Mouse (Mus musculus): Measurements from ENCODE around the gene Palld. TPM values are rescaled to one million over a fixed set of nuclear protein-coding genes. Genes with fewer than 3 reads are reported as not detected.

Palld gene
- polyA plus RNA-seq, 1 experiment from 2014 or later = 57.9 TPM

DNA sequence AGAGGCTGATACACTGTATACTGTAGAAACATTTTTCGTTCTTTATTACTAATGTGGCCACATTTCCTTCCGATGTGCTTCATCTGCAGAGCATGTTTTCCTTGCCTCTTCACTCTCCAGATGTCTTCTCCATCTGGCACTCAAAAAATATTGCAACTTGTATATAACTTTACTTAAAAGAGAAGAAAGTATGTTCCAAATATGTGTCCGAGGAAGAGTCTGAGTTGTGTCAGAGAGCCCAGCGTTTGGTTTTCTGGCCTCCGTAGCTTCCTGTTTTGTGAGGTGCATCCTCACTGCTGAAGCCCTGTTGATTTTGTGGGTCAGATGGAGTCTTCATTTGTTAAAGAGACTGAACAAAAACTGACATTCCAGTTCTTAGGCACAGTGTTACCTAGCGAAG lies 238.3 kb downstream of the Palld start:
- H3K27me3 ChIP-seq = no peaks in the 10 kb centered on the region
- no peak overlapping the region for H3K4me2 ChIP-seq (replicated peaks)
- H3K9ac ChIP-seq (replicated peaks) = no peak overlapping the region
- no peak overlapping the region for H3K27ac ChIP-seq (replicated peaks)
- H3K4me1 ChIP-seq = peaks cover 11% of the 10 kb centered on the region
- no peak overlapping the region for H3K4me3 ChIP-seq
- no peaks in the 10 kb centered on the region for H3K36me3 ChIP-seq
- 96% methylated on average over 6 of the region's 6 CpGs for WGBS
- ATAC-seq (ENCODE audit: low FRiP score, low read depth) = no peak
- H3K9me3 ChIP-seq = no peaks in the 10 kb centered on the region

DNA sequence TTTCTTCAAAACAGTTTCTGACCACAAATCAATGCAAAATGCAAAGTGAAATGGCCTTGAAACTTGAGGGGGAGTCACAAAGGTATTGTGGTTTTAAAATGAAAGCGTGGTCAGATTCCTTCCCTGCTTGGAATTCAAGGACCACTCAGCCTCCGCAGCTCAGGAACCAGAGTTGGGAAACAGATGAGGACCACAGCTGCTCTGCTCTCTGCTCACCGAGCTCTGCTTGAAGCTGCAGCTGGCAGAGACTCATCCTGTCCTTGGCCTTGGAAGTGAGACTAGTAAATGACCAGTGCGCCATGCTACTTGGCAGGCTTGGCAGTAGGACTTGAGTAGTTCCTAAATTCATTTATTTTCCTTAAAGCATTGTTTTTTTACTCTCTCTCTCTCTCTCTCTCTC lies 239.7 kb downstream of the Palld start:
- H3K27ac ChIP-seq (replicated peaks) = no peak overlapping the region

DNA sequence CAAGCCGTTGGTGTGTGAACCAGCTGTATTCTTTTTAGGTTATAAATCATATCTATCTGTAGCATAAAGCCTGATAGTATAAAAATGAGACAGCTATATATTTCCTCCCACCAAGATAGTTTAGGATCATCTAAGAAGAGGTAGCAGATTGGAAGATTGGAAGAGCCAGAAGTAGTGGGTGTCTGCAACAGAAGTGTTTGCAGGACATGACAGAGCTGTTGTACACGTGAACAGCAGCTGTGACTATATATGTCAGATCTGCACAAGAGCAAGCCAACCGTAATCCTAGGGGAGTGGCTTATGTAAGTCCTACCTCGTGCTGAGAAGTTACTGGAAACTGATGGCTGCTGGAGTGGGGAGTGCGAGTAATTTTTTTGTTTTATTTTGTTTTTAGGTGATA lies 240.9 kb downstream of the Palld start:
- Histone ChIP-seq H3K9me3 (no peaks in the 10 kb centered on the region), H3K36me3 (no peaks in the 10 kb centered on the region), H3K9ac (replicated peaks) (no peak overlapping the region), H3K4me2 (replicated peaks) (no peak overlapping the region), H3K4me3 (no peak overlapping the region), H3K27me3 (no peaks in the 10 kb centered on the region), H3K27ac (replicated peaks) (no peak overlapping the region), H3K4me1 (peaks cover under 1% of the 10 kb centered on the region; the same call in 1 of the 2 replicates)
- ATAC-seq (ENCODE audit: low FRiP score, low read depth) = no peak
- WGBS = 92% methylated on average over 5 of the region's 5 CpGs

More for the DNA sequence above, 239.7 kb downstream of the Palld start:
- Histone ChIP-seq H3K27me3 (no peaks in the 10 kb centered on the region), H3K9ac (replicated peaks) (no peak overlapping the region), H3K4me2 (replicated peaks) (no peak overlapping the region), H3K9me3 (no peaks in the 10 kb centered on the region), H3K4me3 (no peak overlapping the region), H3K4me1 (peaks cover 11% of the 10 kb centered on the region), H3K36me3 (no peaks in the 10 kb centered on the region)
- no peak for ATAC-seq (ENCODE audit: low FRiP score, low read depth)
- WGBS = 85% methylated on average over 4 of the region's 4 CpGs

DNA sequence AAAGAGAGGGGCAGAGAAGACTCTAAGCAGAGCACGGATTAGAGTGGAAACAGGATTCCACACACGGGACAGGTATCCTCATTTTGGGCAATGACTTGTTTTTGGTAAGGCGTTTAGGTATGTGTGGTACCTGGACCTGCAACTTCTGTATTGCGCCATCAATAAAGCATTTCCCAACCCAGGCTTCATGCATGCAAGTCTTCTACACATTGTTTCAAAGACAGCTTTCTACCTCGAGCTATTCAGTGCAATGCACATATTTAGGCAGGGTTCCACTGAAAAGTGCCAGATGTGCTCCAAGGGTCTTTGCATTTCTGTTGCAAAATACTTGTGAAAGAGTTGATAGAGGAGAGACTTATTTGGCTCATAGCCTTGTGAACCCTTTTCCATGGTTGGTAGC lies 241.5 kb downstream of the Palld start:
- Histone ChIP-seq H3K4me2 (replicated peaks) (no peak overlapping the region), H3K27ac (replicated peaks) (no peak overlapping the region), H3K9me3 (no peaks in the 10 kb centered on the region), H3K9ac (replicated peaks) (no peak overlapping the region), H3K27me3 (no peaks in the 10 kb centered on the region), H3K36me3 (no peaks in the 10 kb centered on the region), H3K4me3 (no peak overlapping the region), H3K4me1 (no peaks in the 10 kb centered on the region; the same call in 1 of the 2 replicates)
- WGBS = 91% methylated on average over 5 of the region's 5 CpGs
- ATAC-seq (ENCODE audit: low FRiP score, low read depth) = no peak

DNA sequence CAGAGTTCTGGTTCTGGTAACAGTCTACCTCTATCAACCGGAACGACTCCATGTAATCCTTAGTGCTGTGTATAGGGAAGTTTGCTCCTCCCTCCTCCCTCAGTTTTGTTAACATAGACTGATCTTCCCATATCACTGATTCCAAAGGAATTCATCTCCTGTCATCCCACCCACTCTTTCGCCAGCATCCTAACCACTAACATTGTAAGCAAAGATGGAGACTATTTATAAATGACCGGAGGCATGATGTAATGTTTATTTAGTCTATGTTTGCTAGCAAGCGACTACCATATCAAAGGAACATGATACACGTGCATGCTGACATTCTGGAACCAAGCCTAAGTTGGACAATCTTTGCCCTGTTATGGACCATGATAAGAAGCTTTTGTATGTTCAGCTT lies 250.5 kb downstream of the Palld start:
- Histone ChIP-seq H3K9ac (replicated peaks) (no peak overlapping the region), H3K27me3 (no peaks in the 10 kb centered on the region), H3K36me3 (no peaks in the 10 kb centered on the region), H3K4me2 (replicated peaks) (no peak overlapping the region), H3K4me1 (no peaks in the 10 kb centered on the region), H3K9me3 (no peaks in the 10 kb centered on the region), H3K27ac (replicated peaks) (no peak overlapping the region), H3K4me3 (no peak overlapping the region)
- no peak for ATAC-seq (ENCODE audit: low FRiP score, low read depth)
- WGBS = 89% methylated on average over 6 of the region's 6 CpGs

DNA sequence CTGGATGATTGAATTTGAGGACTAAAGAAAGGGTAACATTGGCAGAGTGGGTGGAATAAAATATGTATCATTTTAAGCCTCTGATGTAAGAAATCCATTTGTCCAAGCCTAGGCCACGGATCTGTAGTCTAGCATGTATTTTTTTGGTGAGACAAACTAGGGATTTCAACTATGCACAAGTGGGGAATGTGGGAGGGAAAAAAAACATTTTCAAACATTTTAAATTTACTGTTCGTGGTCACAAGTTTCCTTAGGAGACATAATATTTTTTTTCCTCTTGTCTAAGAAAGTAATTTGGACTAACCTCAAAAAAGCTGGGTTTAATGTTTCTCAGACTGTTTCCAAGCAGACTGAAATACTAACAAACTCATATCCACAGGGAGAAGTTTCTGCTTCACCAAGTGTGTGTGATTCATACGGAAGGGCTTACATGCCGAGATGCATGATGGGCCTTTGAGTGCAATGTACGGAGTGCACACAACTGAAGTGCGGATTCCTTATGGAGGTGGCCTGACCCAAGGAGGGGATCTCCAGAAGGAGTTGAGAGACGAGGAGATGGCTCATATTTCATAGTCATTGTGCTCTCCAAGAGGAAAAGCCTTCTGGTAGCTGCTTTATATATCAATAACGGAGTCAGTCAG lies 256.2 kb downstream of the Palld start:
- no peaks in the 10 kb centered on the region for H3K27me3 ChIP-seq
- no peak for ATAC-seq (ENCODE audit: low FRiP score, low read depth)
- no peak overlapping the region for H3K4me2 ChIP-seq (replicated peaks)
- no peak overlapping the region for H3K4me3 ChIP-seq
- H3K9me3 ChIP-seq = no peaks in the 10 kb centered on the region
- H3K36me3 ChIP-seq = no peaks in the 10 kb centered on the region
- no peak overlapping the region for H3K9ac ChIP-seq (replicated peaks)
- 87% methylated on average over 8 of the region's 8 CpGs for WGBS
- H3K27ac ChIP-seq (replicated peaks) = no peak overlapping the region
- no peaks in the 10 kb centered on the region for H3K4me1 ChIP-seq

DNA sequence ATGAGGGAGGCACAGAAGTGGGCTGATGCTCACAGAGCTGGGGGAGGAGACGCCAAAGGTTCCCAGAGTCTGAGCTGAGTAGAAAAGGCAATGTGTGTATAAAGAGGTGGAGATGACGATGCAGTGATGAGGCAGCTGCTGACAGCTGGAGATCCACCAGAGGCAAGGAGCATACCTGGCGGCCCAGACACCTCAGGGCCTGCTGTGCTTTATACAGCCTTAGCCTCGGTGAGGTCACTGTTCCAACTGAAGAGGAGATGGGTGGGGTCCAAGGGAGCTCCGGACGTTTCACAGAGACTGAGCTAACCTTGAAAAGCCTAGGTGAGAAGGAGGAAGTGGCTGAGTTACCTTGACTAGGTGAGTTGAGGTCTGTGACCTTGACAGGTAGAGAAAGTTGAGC lies 256.8 kb downstream of the Palld start:
- no peak overlapping the region for H3K9ac ChIP-seq (replicated peaks)
- no peaks in the 10 kb centered on the region for H3K36me3 ChIP-seq
- no peak overlapping the region for H3K4me3 ChIP-seq
- no peak for ATAC-seq (ENCODE audit: low FRiP score, low read depth)
- no peaks in the 10 kb centered on the region for H3K27me3 ChIP-seq
- no peaks in the 10 kb centered on the region for H3K9me3 ChIP-seq
- H3K4me2 ChIP-seq (replicated peaks) = no peak overlapping the region
- no peaks in the 10 kb centered on the region for H3K4me1 ChIP-seq
- WGBS = 84% methylated on average over 6 of the region's 6 CpGs
- H3K27ac ChIP-seq (replicated peaks) = no peak overlapping the region

DNA sequence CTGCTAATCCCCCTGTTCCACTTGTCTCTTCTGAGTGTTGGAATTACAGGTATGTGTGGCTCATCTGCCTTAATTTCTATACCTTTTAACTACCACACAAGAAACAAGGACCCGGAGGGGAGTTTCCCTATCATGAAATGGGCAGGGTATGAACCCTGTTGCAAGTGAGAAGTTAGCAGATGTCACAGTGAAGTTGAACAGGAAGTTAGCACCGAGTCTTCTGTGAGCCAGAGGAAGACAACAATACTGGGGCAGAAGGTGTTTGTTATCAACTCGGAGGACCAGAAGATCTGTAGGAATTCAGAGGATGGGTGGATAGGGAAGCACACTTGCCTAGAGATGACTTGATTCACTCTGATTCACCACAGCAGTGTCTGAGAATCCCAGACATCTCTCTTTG lies 259.3 kb downstream of the Palld start:
- Histone ChIP-seq H3K9me3 (no peaks in the 10 kb centered on the region), H3K9ac (replicated peaks) (no peak overlapping the region), H3K27me3 (no peaks in the 10 kb centered on the region), H3K4me3 (no peak overlapping the region), H3K27ac (replicated peaks) (no peak overlapping the region), H3K36me3 (no peaks in the 10 kb centered on the region), H3K4me1 (no peaks in the 10 kb centered on the region), H3K4me2 (replicated peaks) (no peak overlapping the region)
- 78% methylated on average over 3 of the region's 3 CpGs for WGBS
- no peak for ATAC-seq (ENCODE audit: low FRiP score, low read depth)

DNA sequence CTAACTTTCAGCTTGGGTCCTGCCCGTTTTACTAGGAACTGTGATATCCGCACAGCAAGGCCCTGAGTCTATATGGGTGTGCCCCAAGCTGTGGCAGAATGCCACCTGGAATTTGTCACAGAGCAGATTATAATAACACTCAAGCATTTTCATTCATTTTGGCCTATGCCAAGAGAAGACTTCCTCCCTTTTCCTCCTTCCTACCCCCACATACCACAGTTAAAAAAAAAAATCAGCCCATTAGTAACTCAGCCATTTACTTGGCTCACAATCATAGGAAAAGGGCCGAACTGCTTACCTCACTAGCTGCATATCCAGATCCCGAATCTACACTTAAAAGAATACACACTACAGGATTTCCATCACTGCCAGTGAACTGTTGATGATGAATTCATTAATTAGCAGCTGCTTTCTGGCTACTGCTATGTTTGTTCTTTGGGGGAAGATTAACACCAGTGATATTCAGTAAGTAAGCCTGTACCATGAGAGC lies 260.1 kb downstream of the Palld start:
- no peak for ATAC-seq (ENCODE audit: low FRiP score, low read depth)
- no peaks in the 10 kb centered on the region for H3K36me3 ChIP-seq
- H3K4me2 ChIP-seq (replicated peaks) = no peak overlapping the region
- no peaks in the 10 kb centered on the region for H3K4me1 ChIP-seq
- H3K27ac ChIP-seq (replicated peaks) = no peak overlapping the region
- H3K4me3 ChIP-seq = no peak overlapping the region
- 90% methylated on average over 4 of the region's 4 CpGs for WGBS
- H3K27me3 ChIP-seq = no peaks in the 10 kb centered on the region
- H3K9ac ChIP-seq (replicated peaks) = no peak overlapping the region
- no peaks in the 10 kb centered on the region for H3K9me3 ChIP-seq

DNA sequence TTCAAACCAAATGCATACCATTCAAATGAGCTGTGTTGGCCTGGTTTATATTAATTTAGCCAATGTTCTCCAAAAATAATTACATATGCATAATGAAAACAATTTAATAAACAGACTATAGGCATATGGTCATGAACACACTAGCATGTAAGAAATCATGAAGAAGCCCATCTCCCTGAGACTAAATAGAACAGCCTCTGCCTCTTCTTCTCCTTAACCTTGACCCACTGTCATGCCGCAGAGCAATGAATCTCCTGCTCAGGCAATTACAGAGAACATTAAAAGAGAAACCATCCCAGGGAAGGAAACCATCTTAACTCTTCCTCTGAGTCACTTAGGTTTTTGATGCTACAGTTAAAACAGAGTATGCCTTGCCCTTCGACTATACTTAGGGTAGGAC lies 262.9 kb downstream of the Palld start:
- H3K27me3 ChIP-seq = no peaks in the 10 kb centered on the region
- H3K9ac ChIP-seq (replicated peaks) = no peak overlapping the region
- no peaks in the 10 kb centered on the region for H3K9me3 ChIP-seq
- no peak overlapping the region for H3K4me2 ChIP-seq (replicated peaks)
- H3K4me3 ChIP-seq = no peak overlapping the region
- ATAC-seq (ENCODE audit: low FRiP score, low read depth) = no peak
- no peaks in the 10 kb centered on the region for H3K36me3 ChIP-seq
- WGBS = 93% methylated on average over 2 of the region's 2 CpGs
- H3K27ac ChIP-seq (replicated peaks) = no peak overlapping the region
- no peaks in the 10 kb centered on the region for H3K4me1 ChIP-seq

DNA sequence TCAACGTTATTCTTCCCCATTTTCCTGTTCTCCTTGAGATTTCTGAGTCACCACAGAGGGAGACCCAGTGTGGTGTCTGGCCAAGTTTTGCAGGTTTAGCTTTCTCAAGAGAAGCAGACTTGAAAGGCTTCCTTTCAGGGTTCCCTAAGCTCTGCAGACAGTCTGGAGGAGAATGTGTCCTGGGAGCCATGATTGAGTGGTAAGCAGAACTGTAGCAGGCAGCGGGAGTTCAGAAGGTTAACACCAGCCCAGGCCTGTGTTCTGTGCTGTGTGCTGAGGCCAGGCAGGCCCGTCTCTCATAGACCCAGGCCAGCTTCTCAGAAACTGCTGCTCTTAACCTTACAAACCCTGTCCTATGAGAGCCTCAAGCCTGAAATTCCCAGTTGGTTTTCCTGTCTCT lies 263.5 kb downstream of the Palld start:
- no peaks in the 10 kb centered on the region for H3K36me3 ChIP-seq
- no peaks in the 10 kb centered on the region for H3K27me3 ChIP-seq
- ATAC-seq (ENCODE audit: low FRiP score, low read depth) = no peak
- no peaks in the 10 kb centered on the region for H3K9me3 ChIP-seq
- H3K4me3 ChIP-seq = no peak overlapping the region
- no peak overlapping the region for H3K27ac ChIP-seq (replicated peaks)
- WGBS = 74% methylated on average over 3 of the region's 3 CpGs
- H3K4me2 ChIP-seq (replicated peaks) = no peak overlapping the region
- no peaks in the 10 kb centered on the region for H3K4me1 ChIP-seq
- no peak overlapping the region for H3K9ac ChIP-seq (replicated peaks)

DNA sequence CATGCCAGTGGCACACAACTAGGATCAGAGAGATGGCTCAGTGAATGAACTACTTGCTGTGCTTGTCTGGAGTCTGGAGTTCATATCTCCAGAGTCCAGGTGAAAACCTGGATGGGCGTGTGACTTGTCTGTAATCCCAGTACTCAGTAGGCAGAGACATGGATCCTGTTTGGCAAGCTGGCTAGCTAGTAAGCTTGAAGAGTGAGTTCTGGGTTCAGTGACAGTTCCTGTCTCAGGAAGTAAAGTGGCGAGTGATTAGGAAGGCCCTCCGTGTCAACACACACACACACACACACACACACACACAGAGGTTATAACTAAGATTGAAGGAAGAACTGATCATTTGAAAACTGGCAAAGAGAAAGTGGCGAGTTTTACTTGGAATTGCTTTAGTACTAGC lies 264.8 kb downstream of the Palld start:
- no peaks in the 10 kb centered on the region for H3K36me3 ChIP-seq
- H3K9ac ChIP-seq (replicated peaks) = no peak overlapping the region
- no peaks in the 10 kb centered on the region for H3K9me3 ChIP-seq
- ATAC-seq (ENCODE audit: low FRiP score, low read depth) = no peak
- no peaks in the 10 kb centered on the region for H3K27me3 ChIP-seq
- H3K4me2 ChIP-seq (replicated peaks) = no peak overlapping the region
- WGBS = 86% methylated on average over 4 of the region's 4 CpGs
- H3K27ac ChIP-seq (replicated peaks) = no peak overlapping the region
- no peak overlapping the region for H3K4me3 ChIP-seq
- H3K4me1 ChIP-seq = no peaks in the 10 kb centered on the region

DNA sequence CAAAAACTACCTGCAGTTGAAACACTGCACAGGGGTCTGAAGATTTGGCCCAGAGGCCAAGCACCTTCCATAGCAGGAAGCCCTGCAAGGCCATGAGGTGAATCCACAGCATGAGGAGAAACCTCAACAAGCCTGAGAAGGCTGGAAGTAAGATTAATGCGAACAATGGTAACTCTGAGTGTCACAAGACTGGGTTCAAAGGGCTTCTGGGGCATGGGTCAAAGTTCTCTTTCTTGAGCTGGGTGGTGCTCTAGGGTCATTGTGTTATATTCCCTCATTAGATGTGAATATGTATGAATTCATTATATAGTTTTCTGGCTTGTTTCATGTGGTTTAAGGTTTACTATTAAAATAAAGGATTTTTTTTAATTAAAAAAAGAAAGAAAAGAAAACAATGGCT lies 267.7 kb downstream of the Palld start:
- Histone ChIP-seq H3K36me3 (no peaks in the 10 kb centered on the region), H3K9me3 (no peaks in the 10 kb centered on the region), H3K4me2 (replicated peaks) (no peak overlapping the region), H3K27me3 (no peaks in the 10 kb centered on the region), H3K4me1 (no peaks in the 10 kb centered on the region), H3K27ac (replicated peaks) (no peak overlapping the region), H3K9ac (replicated peaks) (no peak overlapping the region), H3K4me3 (no peak overlapping the region)
- WGBS = 50% methylated on average over 1 of the region's 1 CpGs
- ATAC-seq (ENCODE audit: low FRiP score, low read depth) = no peak
